In the genomic region with DNA sequence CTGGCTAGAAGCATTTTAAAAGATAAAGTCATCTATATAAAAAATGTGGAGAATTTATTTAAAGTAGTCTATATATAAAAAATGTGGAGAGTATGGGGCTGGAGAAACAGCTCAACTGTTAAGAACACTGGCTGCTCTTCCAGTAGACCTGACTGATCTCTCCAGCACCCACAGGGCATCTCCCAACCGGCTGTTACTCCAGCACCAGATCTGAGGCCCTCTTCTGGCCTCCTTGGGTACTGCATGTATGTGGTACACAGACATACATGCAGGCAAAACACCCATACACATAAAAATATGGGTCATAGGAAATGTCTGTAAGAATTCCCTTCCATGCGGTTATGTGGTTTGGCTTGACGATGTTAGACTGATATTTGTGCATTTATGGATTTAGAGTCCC, we compare ENCODE assay signal across 8 mouse cellular contexts. TPM values are rescaled to one million over a fixed set of nuclear protein-coding genes. Genes with fewer than 3 reads are reported as not detected.
DNase-seq lines count a peak whose midpoint lies in the region; ATAC-seq and TF ChIP-seq lines count a peak whose summit lies in the region.

No protein-coding gene starts in this region.

- no peak overlapping the region for H3K4me2 ChIP-seq in embryonic facial prominence, embryonic 14.5 days (ENCODE audit: low read depth, low read length)

- WGBS in embryonic facial prominence, embryonic 14.5 days = 48% methylated on average over 3 of the region's 3 CpGs

- H3K27me3 ChIP-seq in E14TG2a.4 (ENCODE audit: insufficient read depth, low read length) = no peaks in the 10 kb centered on the region
- H3K27me3 ChIP-seq in embryonic facial prominence, embryonic 14.5 days (replicated peaks; ENCODE audit: control insufficient read depth, insufficient read depth, low read length) = no peaks in the 10 kb centered on the region

- ATAC-seq in embryonic facial prominence, embryonic 14.5 days (ENCODE audit: low read depth) = no peak

- H3K9me3 ChIP-seq in E14TG2a.4 (ENCODE audit: low read length) = no peaks in the 10 kb centered on the region
- no peaks in the 10 kb centered on the region for H3K9me3 ChIP-seq in embryonic facial prominence, embryonic 14.5 days (ENCODE audit: control insufficient read depth, low read length)

- no peaks in the 10 kb centered on the region for H3K36me3 ChIP-seq in E14TG2a.4 (ENCODE audit: insufficient read depth, low read length)
- no peaks in the 10 kb centered on the region for H3K36me3 ChIP-seq in embryonic facial prominence, embryonic 14.5 days (ENCODE audit: control insufficient read depth, insufficient read depth, low read length)

- no peak overlapping the region for H3K4me3 ChIP-seq in E14TG2a.4 (replicated peaks; ENCODE audit: low read length)
- H3K4me3 ChIP-seq in embryonic facial prominence, embryonic 14.5 days (ENCODE audit: low read depth, low read length) = no peak overlapping the region

- peak; percentile 82 for TF ChIP-seq CTCF in E14TG2a.4 (conservative IDR thresholded peaks at IDR 0.05; ENCODE audit: low read length)

- H3K9ac ChIP-seq in embryonic facial prominence, embryonic 14.5 days (ENCODE audit: low read depth, low read length) = no peak overlapping the region

- DNase-seq in layer of hippocampus, adult 11-12 months (ENCODE audit: low spot score) = peak; percentile 41
- DNase-seq in layer of hippocampus, adult 8-10 months (ENCODE audit: low spot score in 2 of 2) = no peak
- peak; percentile 24 for DNase-seq in adipocyte (ENCODE audit: low spot score)
- DNase-seq in embryonic facial prominence, embryonic 14.5 days (ENCODE audit: low spot score) = peak; percentile 19
- peak; percentile 69 for DNase-seq in left cerebral cortex, postnatal 4 days
- DNase-seq in retina, postnatal 1 day = peak; percentile 70
- no peak for DNase-seq in layer of hippocampus, adult 9-11 months

- intact Hi-C loops in left cerebral cortex, postnatal 4 days (cut with DNase I) = no loop called here

- peaks cover 34% of the 10 kb centered on the region for H3K4me1 ChIP-seq in E14TG2a.4 (replicated peaks; ENCODE audit: low read depth, low read length)
- H3K4me1 ChIP-seq in embryonic facial prominence, embryonic 14.5 days (ENCODE audit: control insufficient read depth, insufficient read depth, low read length) = no peaks in the 10 kb centered on the region

- no peak overlapping the region for H3K27ac ChIP-seq in embryonic facial prominence, embryonic 14.5 days (replicated peaks; ENCODE audit: low read depth, low read length)

RNA-seq across cellular contexts. Expression of gene Slc9b1, which starts 19.3 kb away (rescaled TPM):
- total RNA-seq in layer of hippocampus, adult 8-10 months (2022) = 1 to 10 TPM in 2 of 4 experiments, under 1 TPM in 2; 0.39 to 2.0 (median 1.0) TPM
- 0.20 and 0.22 TPM in 2 replicates for polyA plus RNA-seq in embryonic facial prominence, embryonic 14.5 days (2014; fragmentation: Nextera tagmentation; extraction: Ambion mirVana)
- 1 to 10 TPM in 1 of 2 experiments, under 1 TPM in 1; 0.40 to 1.5 TPM for total RNA-seq in left cerebral cortex, postnatal 4 days (2021)

RNA-seq across cellular contexts. Expression of gene Slc9b2, which starts 21.1 kb away (rescaled TPM):
- 1 to 10 TPM; 3.0 to 5.1 (median 3.6) TPM for total RNA-seq in layer of hippocampus, adult 8-10 months (2022)
- 3.3 and 4.2 TPM in 2 replicates for polyA plus RNA-seq in embryonic facial prominence, embryonic 14.5 days (2014; fragmentation: Nextera tagmentation; extraction: Ambion mirVana)
- total RNA-seq in left cerebral cortex, postnatal 4 days (2021) = 1 to 10 TPM; 6.9 to 7.0 TPM

RNA-seq across cellular contexts. Expression of gene Bdh2, which starts 47.5 kb away (rescaled TPM):
- 1 to 10 TPM; 4.7 to 8.7 (median 6.1) TPM for total RNA-seq in layer of hippocampus, adult 8-10 months (2022)
- 9.4 and 11.1 TPM in 2 replicates for polyA plus RNA-seq in embryonic facial prominence, embryonic 14.5 days (2014; fragmentation: Nextera tagmentation; extraction: Ambion mirVana)
- 1 to 10 TPM; 1.6 to 2.2 TPM for total RNA-seq in left cerebral cortex, postnatal 4 days (2021)

Comparison
In these comparisons a context has a peak if more than half of its experiments do, and no peak if none do; other contexts are left out.
1. DNase-seq: peak in layer of hippocampus, adult 11-12 months (single experiment), adipocyte (single experiment), embryonic facial prominence, embryonic 14.5 days (single experiment), left cerebral cortex, postnatal 4 days (single experiment) and retina, postnatal 1 day (single experiment); none in layer of hippocampus, adult 8-10 months (0 of 2) and layer of hippocampus, adult 9-11 months (single experiment).